Mouse (Mus musculus): ENCODE measurements around the gene Olfr1076. TPM values are rescaled to one million over a fixed set of nuclear protein-coding genes. Genes with fewer than 3 reads are reported as not detected.
"Not testable (repeated sequence)": the region's sequence is repeated elsewhere in the genome, so short reads cannot be mapped to it uniquely, and the experiment has no call there.

The Olfr1076 gene
- not detected for total RNA-seq (2021)
- long read RNA-seq, experiment 1: 0 reads
- long read RNA-seq, experiment 2: 0 reads

- no peak for TF ChIP-seq CTCF (conservative IDR thresholded peaks at IDR 0.05)
- H3K4me3 ChIP-seq: no peak within 1 kb of the TSS
- H3K27ac ChIP-seq: no peak within 1 kb of the TSS
- DNase-seq (ENCODE audit: low spot score in 2 of 2): no peak
These were observed at the start of gene Olfr1076 for GRCm38 (mm10) chr2:86508161-86508560. Gene Olfr1076 (plus strand): TSS chr2:86508461.

- H3K27ac ChIP-seq: no peak overlapping the region
- no peak for DNase-seq (ENCODE audit: low spot score in 2 of 2)
- no peak overlapping the region for H3K4me3 ChIP-seq
- no peak for TF ChIP-seq CTCF (conservative IDR thresholded peaks at IDR 0.05)
These were observed 47.8 kb upstream of the Olfr1076 start for GRCm38 (mm10) chr2:86460434-86460833.

GRCm38 (mm10) chr2:86464442-86465109 is 43.7 kb upstream of the Olfr1076 start:
- Histone ChIP-seq H3K27ac (no peak overlapping the region), H3K4me3 (no peak overlapping the region)
- peak; percentile 90 for TF ChIP-seq CTCF (conservative IDR thresholded peaks at IDR 0.05)
- peak; percentile 14 to 60 for DNase-seq (ENCODE audit: low spot score in 2 of 2)

- no peak for TF ChIP-seq CTCF (conservative IDR thresholded peaks at IDR 0.05)
These were observed 21.0 kb upstream of the Olfr1076 start, which contains the start of gene Olfr228 for GRCm38 (mm10) chr2:86487286-86487685. Gene Olfr228 (minus strand): TSS chr2:86487386.

GRCm38 (mm10) chr2:86530991-86531390 is 22.7 kb downstream of the Olfr1076 start:
- H3K4me3 ChIP-seq: no peak overlapping the region
- no peak for TF ChIP-seq CTCF (conservative IDR thresholded peaks at IDR 0.05)
- H3K27ac ChIP-seq: peak overlapping the region; percentile 43; the same call in 1 of the 2 replicates
- DNase-seq (ENCODE audit: low spot score in 2 of 2): peak; percentile 23 to 33

More at GRCm38 (mm10) chr2:86487286-86487685, 21.0 kb upstream of the Olfr1076 start, which contains the start of gene Olfr228:
- no peak for DNase-seq (ENCODE audit: low spot score in 2 of 2)
- Histone ChIP-seq H3K27ac (no peak within 1 kb of the TSS), H3K4me3 (no peak within 1 kb of the TSS)

- TF ChIP-seq CTCF (conservative IDR thresholded peaks at IDR 0.05): no peak
- no peak for DNase-seq (ENCODE audit: low spot score in 2 of 2)
- Histone ChIP-seq H3K27ac (no peak within 1 kb of the TSS), H3K4me3 (no peak within 1 kb of the TSS)
These were observed 34.1 kb downstream of the Olfr1076 start, which contains the start of gene Olfr1079 for GRCm38 (mm10) chr2:86542380-86542779. Gene Olfr1079 (minus strand): TSS chr2:86542480.

GRCm38 (mm10) chr2:86558135-86558534 is 49.9 kb downstream of the Olfr1076 start, which contains the start of gene Olfr1080:
Gene Olfr1080 (minus strand): TSS chr2:86558235.
- not testable (repeated sequence) for DNase-seq (ENCODE audit: low spot score in 2 of 2); H3K4me3 ChIP-seq; H3K27ac ChIP-seq

Other genes starting within 250 kb of the Olfr1076 start
- not detected for gene Olfr1051, start 229.4 kb upstream of the Olfr1076 start, total RNA-seq (2021)
- not detected for gene Olfr1052, start 216.0 kb upstream of the Olfr1076 start, total RNA-seq (2021)
- not detected for gene Olfr1053, start 193.2 kb upstream of the Olfr1076 start, total RNA-seq (2021)
- gene Olfr1054, start 173.0 kb upstream of the Olfr1076 start, total RNA-seq (2021): not detected
- not detected for gene Olfr1055, start 158.2 kb upstream of the Olfr1076 start, total RNA-seq (2021)
- gene Olfr1056, start 146.0 kb upstream of the Olfr1076 start, total RNA-seq (2021): not detected
- not detected for gene Olfr1057, start 130.1 kb upstream of the Olfr1076 start, total RNA-seq (2021)
- not detected for gene Olfr1058, start 119.9 kb upstream of the Olfr1076 start, total RNA-seq (2021)
- gene Olfr1061, start 94.4 kb upstream of the Olfr1076 start, total RNA-seq (2021): not detected
- not detected for gene Olfr1062, start 81.7 kb upstream of the Olfr1076 start, total RNA-seq (2021)
- gene Olfr1065, start 57.9 kb upstream of the Olfr1076 start, total RNA-seq (2021): not detected
- gene Olfr1066, start 52.2 kb upstream of the Olfr1076 start, total RNA-seq (2021): not detected
- not detected for gene Olfr228, start 21.1 kb upstream of the Olfr1076 start, total RNA-seq (2021)
- gene Olfr1079, start 34.0 kb downstream of the Olfr1076 start, total RNA-seq (2021): not detected
- not detected for gene Olfr1080, start 49.8 kb downstream of the Olfr1076 start, total RNA-seq (2021)
- not detected for gene Olfr1082, start 90.5 kb downstream of the Olfr1076 start, total RNA-seq (2021)
- gene Olfr1084, start 131.3 kb downstream of the Olfr1076 start, total RNA-seq (2021): not detected
- not detected for gene Olfr1085, start 153.6 kb downstream of the Olfr1076 start, total RNA-seq (2021)
- gene Olfr1086, start 171.6 kb downstream of the Olfr1076 start, total RNA-seq (2021): not detected
- not detected for gene Olfr1087, start 189.9 kb downstream of the Olfr1076 start, total RNA-seq (2021)
- gene Olfr1089, start 225.2 kb downstream of the Olfr1076 start, total RNA-seq (2021): not detected